Mouse (Mus musculus): ENCODE data around the gene Hoxb7.

The Hoxb7 gene

GRCm38 (mm10) chr11:96286739-96287385 lies 439 bp downstream of the Hoxb7 start:
- DNase-seq: peak in 1 of 2 experiments; percentile 22

- DNase-seq: no peak
Measured at GRCm38 (mm10) chr11:96287411-96287810, 988 bp downstream of the Hoxb7 start.

DNA sequence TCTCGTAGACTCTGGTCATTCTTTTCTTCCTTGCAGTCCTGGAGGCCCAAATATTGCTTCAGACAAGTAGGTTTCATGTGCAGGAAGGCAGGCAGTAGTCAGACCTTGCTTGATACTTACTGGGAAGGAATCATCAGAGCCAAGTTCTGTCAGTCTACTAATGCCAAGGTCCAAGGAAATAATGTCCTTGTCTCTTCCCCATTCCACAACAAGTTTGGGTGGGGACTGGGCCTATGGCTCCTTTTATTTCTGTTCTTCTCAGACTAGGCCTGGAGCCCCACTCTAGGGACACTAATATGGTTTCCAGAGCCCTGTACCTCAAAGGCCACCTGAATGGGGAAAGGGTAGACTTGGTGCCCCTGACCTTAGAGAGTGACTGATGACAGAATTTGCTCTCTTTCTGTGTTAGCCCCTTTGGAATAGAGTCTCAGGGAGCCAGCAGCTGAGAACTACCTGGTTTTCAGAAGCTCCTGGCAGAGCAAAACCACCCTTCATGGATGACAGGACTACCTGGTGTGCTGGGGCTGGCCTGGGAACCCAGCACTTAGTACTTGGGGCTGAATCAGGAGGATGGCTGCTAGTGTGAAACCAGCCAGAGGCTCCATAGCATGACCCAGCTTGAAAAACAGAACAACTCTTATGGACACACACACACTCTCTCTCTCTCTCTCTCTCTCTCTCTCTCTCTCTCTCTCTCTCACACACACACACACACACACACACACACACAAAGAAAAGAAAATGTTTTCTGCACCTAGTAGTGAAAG lies 2.2 kb downstream of the Hoxb7 start:
- DNase-seq: no peak

- DNase-seq: no peak
Measured at GRCm38 (mm10) chr11:96289293-96289692, 2.9 kb downstream of the Hoxb7 start.

GRCm38 (mm10) chr11:96289837-96290236 lies 3.4 kb downstream of the Hoxb7 start:
- no peak for DNase-seq

DNA sequence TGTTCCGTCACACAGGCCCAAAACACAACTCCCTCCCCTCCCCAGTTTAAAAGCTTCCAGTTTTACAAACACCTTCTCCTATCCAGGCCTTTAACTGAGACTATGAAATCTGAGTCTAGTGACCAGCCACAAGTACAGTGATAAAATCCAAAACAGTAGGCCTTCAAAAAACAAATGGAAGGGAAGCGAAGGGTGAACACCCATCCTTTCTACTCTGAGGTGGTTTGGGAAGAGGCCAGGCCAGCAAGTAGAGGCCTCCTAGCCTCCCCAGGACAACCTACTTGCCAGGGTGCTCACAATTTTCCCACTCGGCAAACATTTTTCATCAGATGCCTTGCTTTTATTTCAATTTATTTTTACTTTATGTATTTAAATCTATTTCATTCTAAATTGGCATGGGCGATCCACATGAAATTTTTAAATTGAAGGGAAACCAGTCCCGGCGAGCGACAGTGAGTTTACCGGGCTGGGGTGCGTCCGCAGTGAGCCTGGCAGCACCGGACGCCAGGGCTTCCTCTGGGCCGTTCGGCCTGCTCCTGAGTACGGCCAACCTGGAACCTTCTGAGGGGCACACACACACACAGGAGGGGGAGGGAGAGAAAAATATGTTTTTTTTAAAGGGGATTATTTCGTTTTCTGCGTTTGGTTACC lies 4.4 kb downstream of the Hoxb7 start:
- no peak for DNase-seq

DNA sequence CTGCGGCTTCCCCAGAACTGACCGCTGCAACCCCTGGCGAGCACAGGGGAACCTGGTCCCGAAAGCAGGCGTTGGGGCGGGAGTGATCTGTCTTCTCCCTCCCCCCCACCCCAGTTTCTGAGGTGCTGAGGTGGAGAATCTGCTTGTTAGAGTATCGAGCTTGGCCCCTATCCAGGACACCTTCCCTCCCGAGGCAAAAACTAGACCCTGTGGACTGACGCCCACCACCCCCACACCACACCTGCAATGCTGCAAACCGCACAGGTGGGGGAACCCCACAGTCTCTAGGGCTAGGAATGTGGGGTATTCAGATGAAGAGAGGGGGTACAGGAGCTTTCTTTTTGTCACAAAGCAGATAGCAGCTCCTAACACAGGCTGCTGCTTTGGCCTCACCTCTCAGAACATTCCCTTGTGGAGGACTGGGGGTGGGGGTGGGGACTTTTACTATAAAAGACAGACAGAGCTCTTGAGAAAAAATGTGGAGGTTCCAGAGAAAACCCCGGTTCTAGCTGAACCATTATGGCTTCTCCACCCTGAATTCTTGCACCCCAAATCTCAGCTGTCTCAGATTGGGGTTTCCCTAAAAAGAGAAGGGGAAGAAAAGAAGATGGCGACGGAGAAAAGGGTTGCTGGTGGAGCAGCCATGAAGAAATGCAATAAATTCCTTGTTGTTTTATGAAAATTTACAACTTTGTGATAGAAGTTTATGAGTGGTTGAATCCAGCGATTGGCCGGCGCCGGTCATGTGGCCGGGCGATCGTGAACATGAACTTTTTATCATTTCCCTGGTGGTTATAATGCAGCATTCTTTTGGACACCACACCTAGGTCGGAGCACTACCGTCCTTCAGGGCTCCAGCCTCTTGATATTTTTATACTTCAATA lies 5.5 kb downstream of the Hoxb7 start, which contains the start of gene Hoxb6:
Hoxb6 (plus strand) TSS at position 796 of the 884 bp plus-strand sequence.
- DNase-seq: no peak

DNA sequence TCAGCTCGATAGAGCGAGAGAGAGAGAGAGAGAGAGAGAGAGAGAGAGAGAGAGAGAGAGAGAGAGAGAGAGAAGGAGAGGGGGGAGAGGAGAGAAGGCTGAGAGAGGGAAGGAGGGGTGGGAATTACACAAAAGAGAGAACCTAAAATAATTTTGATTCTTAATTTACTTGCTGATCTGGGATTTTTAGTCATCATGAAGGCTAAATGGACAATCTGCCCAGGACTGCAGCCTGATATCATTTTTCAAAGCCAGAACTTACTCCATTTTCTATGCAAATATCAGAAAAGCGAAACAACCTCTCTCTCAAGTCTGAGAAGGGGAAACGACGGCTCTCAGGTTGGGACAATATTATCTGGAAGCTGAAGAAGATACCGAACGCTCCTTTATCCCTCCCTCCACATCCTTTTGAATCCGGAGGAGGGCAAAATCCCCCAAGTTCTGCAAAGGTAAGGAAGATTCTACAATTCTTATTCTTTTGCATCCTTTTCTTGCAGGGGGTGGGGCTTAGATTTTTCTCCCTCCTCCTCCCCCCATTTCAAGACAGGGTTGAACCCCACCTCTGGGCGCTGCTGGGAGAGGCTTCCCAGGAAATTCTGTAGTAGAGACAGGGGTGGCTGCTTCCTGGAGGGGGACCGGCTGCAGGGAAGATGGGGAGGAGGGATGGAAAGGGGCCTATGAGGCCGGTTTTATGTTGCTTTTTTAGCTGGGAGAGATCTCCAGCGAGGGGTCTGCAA lies 6.3 kb downstream of the Hoxb7 start:
- DNase-seq: no peak

GRCm38 (mm10) chr11:96293302-96293921 lies 7.0 kb downstream of the Hoxb7 start:
- no peak for DNase-seq

DNA sequence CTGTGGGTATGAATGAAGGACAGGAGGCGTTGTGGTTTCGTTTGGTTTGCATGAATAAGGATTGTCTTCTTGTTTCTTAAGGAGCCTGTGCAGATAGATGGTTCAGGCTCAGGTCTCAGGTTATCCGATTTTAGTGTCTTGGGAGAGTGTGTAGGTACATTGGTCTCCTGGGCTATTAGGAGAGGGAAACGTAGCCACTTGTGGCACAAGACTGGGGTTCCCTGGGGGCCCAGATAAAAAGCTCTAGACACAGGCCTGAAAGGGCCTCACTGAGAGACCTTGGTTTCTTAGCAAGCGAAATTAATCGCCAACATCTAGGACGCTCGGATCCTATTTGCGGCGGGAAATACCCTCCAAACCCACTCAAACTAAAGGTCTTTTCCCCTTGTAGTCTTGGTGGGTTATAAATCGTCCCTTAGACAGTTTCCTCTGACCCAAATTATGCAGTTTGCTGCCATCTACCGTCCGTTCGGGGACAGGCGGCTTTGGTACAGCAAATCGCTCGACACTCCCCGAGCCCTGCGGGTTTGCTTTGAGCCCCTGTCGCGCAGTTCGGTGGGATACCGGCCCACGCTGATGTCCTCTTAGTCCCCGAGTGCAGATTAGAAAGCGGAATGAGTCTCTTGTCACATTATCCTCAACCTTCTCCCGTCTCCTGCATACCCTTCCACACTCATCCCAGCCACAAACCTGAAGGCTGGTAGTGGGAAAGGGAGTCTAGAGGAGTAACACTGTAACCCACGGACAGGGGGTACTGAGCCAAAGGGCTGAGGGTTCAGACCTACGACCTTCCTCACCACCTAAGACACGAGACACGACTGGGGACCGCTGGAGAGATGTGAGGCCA lies 8.0 kb downstream of the Hoxb7 start:
- DNase-seq: peak; percentile 53 to 78

GRCm38 (mm10) chr11:96295092-96295835 lies 8.8 kb downstream of the Hoxb7 start:
- no peak for DNase-seq

- DNase-seq: no peak
Measured at GRCm38 (mm10) chr11:96296997-96297396, 10.6 kb downstream of the Hoxb7 start.

DNA sequence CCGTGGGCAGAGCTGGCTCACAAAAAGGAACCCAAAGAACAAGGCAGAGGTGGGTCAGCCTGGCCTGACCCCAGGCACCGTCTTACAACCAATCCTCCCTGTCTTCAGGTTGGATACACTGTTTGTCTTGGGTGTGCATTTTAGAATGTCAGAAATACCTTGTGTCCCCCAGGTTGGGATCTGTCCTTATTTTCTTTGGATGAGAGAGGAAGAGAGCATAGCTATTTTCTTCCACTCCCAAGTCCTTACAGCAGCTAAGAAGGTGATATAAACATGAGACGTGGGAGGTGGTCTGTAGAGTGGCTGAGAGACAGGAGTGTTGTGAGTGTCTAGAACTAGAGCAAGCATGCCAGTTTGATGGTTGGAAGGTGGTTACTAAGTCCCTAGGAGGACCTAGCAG lies 11.0 kb downstream of the Hoxb7 start:
- DNase-seq: no peak

DNA sequence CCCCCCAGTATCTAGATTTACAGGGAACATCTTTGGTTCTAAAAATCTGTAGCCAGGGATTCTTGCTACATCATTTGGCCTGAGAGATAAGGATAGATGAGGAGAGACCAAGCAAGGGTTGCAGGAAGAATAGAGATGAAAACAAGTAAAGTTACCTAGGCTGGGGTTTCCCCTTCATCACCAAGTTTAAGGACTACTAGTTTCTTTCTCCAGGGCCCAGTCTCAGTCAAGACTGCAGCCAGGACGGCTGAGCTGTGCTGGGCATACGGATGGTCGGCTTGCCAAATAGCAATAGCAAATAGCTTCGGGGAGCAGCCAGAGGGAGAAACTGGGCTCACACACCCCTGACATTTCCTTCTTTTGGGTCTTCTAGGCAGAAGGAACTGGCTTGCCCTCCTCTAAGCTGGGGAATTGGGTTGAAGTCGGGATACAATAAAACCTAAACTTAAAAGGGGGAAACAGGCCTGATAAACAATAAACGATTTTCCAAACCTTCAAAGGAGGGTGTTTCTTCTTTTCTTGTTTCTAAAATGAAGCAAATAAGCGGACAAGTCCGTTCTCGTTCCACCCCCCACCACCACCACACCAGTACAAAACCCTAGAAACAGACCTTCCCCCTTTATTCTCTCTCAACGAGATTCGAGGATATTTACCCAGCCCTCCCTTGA lies 11.7 kb downstream of the Hoxb7 start:
- no peak for DNase-seq

DNA sequence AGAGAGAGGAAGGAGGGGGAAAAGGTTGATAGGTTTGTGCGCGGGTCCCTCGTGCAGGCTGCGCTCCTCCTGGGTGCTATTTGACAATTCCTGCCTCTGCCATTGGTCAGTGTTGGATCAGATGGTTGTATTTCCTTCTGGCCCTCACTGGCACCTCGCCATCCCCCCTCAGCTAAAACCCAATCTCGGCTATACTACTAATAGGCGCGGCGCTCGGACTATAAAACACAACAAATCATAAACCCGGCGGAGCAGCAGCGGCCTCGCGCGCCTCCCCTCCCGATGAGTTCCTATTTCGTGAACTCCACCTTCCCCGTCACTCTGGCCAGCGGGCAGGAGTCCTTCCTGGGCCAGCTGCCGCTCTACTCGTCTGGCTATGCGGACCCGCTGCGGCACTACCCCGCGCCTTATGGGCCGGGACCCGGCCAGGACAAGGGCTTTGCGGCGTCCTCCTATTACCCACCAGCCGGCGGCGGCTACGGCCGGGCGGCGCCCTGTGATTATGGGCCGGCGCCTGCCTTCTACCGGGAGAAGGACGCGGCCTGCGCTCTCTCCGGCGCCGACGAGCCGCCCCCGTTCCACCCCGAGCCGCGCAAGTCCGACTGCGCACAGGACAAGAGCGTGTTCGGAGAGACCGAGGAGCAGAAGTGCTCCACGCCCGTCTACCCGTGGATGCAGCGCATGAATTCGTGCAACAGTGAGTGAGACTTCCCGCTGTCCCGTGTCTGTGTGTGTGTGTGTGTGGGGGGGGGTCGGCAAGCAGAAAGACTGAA lies 12.7 kb downstream of the Hoxb7 start:
- no peak for DNase-seq

DNA sequence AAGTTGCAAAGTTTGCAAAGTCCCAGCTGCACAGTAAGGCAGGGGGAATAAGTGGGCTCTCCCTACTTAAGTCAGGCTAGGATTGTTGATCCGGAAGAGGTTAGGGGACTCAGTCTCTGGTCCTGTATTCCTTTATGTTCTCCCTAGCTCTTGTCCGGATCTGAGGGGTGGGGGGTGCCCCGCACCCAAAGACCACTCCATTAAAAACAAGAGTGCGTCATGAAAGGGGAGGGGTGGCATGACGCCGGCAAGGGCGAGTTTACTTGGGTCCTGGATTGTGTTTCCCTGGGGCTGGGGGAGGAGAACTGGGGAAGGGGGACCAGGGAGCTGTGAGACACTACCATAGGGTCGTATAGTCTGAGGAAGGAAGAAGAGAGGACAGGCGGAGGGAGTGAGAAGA lies 13.4 kb downstream of the Hoxb7 start:
- DNase-seq: no peak

DNA sequence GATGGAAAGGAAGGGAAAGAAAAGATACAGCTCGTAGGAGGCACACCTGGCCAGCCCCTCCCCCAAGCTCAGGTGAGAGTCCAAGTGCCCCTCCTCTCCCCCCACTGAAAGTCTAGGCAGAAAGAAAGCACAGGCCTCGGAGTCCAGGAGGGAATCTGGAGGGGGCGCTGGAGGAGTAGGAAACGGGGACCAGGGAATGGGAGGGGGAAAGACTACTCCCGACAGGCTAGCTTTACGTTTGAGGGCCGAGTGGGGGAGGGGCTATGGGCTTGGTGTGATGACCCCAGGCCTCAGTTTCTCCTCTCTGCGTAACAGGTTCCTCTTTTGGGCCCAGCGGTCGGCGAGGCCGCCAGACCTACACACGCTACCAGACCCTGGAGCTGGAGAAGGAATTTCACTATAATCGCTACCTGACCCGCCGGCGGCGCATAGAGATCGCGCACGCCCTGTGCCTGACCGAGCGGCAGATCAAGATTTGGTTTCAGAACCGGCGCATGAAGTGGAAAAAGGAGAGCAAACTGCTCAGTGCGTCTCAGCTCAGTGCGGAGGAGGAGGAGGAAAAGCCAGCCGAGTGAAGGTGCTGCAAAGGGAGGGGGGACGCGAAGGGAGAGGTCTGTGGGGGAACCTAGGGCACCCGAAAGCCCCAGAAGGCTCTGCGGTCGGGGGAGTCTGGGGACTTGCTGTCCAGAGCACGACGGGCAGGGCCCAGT lies 14.1 kb downstream of the Hoxb7 start:
- DNase-seq: no peak

- no peak for DNase-seq
Measured at GRCm38 (mm10) chr11:96301064-96301431, 14.6 kb downstream of the Hoxb7 start.

Measured in spleen, adult 18-20 months (tissue).